Mouse (Mus musculus): ENCODE data around the gene Mylk4. TPM values are rescaled to one million over a fixed set of nuclear protein-coding genes. Genes with fewer than 3 reads are reported as not detected.

Mylk4 gene
- polyA plus RNA-seq, 1 experiment from 2014 or later = 0.07 TPM

- Histone ChIP-seq H3K36me3 (ENCODE audit: control insufficient read depth, insufficient read depth, low read length) (no peaks in the 10 kb centered on the region), H3K27me3 (ENCODE audit: control insufficient read depth, insufficient read depth, low read length) (no peaks in the 10 kb centered on the region), H3K4me3 (ENCODE audit: low read depth, low read length) (no peak overlapping the region), H3K4me2 (replicated peaks; ENCODE audit: low read depth, low read length) (no peak overlapping the region), H3K9ac (replicated peaks; ENCODE audit: low read depth, low read length) (no peak overlapping the region), H3K9me3 (ENCODE audit: control insufficient read depth, low read depth, low read length) (no peaks in the 10 kb centered on the region), H3K4me1 (ENCODE audit: control insufficient read depth, insufficient read depth, low read length) (no peaks in the 10 kb centered on the region), H3K27ac (ENCODE audit: low read length) (no peak overlapping the region)
- ATAC-seq (ENCODE audit: insufficient number of reproducible peaks, insufficient read depth, low FRiP score, low read depth) = no peak
- WGBS = 37% methylated on average over 3 of the region's 3 CpGs
These were observed 64.5 kb downstream of the Mylk4 start for GRCm38 (mm10) chr13:32719284-32719683.

DNA sequence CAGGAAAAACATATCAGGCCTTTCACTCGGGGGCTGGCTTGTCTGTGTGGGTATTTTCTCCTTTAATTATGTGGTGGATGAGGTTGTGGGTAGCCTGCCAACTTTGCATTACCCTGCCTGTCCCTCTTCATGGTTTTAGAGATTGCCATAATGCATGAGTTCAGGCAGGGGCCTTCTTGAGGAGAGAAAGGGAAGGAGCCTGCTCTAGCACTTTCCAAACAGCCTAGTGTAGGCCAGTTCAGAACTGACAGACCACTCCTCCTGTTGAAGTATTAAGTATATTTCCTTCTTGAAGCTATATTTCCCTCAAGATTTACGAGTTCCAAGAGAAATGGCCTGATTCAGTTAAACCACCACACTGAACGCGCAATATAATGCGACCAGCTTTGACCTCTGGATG is 66.0 kb downstream of the Mylk4 start:
- Histone ChIP-seq H3K9me3 (ENCODE audit: control insufficient read depth, low read depth, low read length) (no peaks in the 10 kb centered on the region), H3K27ac (ENCODE audit: low read length) (no peak overlapping the region), H3K9ac (replicated peaks; ENCODE audit: low read depth, low read length) (no peak overlapping the region), H3K4me1 (ENCODE audit: control insufficient read depth, insufficient read depth, low read length) (no peaks in the 10 kb centered on the region), H3K36me3 (ENCODE audit: control insufficient read depth, insufficient read depth, low read length) (no peaks in the 10 kb centered on the region), H3K4me2 (replicated peaks; ENCODE audit: low read depth, low read length) (no peak overlapping the region), H3K27me3 (ENCODE audit: control insufficient read depth, insufficient read depth, low read length) (no peaks in the 10 kb centered on the region), H3K4me3 (ENCODE audit: low read depth, low read length) (no peak overlapping the region)
- WGBS = 64% methylated on average over 5 of the region's 5 CpGs
- ATAC-seq (ENCODE audit: insufficient number of reproducible peaks, insufficient read depth, low FRiP score, low read depth) = no peak

DNA sequence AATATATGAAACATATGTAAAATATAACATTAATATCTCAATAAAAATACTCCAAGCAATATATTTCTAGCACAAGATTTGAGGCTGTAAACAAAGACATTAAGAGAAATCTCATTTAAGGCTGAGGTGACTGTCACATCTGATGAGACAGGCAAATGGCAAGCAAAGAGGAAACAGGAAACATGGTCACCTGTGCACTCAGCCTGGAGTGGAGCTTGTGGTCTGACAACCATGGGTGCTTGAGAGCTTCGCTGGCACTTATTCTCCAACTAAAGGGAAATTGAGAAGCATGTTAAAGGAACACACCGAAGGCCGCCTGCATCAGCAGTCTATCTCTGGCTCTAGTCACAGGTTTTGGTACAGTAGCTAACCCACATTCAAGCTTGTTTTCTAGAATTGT is 71.2 kb downstream of the Mylk4 start:
- H3K9me3 ChIP-seq (ENCODE audit: control insufficient read depth, low read depth, low read length) = no peaks in the 10 kb centered on the region
- H3K36me3 ChIP-seq (ENCODE audit: control insufficient read depth, insufficient read depth, low read length) = no peaks in the 10 kb centered on the region
- no peak overlapping the region for H3K9ac ChIP-seq (replicated peaks; ENCODE audit: low read depth, low read length)
- H3K4me1 ChIP-seq (ENCODE audit: control insufficient read depth, insufficient read depth, low read length) = no peaks in the 10 kb centered on the region
- H3K4me2 ChIP-seq (replicated peaks; ENCODE audit: low read depth, low read length) = no peak overlapping the region
- no peak overlapping the region for H3K27ac ChIP-seq (ENCODE audit: low read length)
- no peaks in the 10 kb centered on the region for H3K27me3 ChIP-seq (ENCODE audit: control insufficient read depth, insufficient read depth, low read length)
- 93% methylated on average over 3 of the region's 3 CpGs for WGBS
- no peak for ATAC-seq (ENCODE audit: insufficient number of reproducible peaks, insufficient read depth, low FRiP score, low read depth)
- no peak overlapping the region for H3K4me3 ChIP-seq (ENCODE audit: low read depth, low read length)

DNA sequence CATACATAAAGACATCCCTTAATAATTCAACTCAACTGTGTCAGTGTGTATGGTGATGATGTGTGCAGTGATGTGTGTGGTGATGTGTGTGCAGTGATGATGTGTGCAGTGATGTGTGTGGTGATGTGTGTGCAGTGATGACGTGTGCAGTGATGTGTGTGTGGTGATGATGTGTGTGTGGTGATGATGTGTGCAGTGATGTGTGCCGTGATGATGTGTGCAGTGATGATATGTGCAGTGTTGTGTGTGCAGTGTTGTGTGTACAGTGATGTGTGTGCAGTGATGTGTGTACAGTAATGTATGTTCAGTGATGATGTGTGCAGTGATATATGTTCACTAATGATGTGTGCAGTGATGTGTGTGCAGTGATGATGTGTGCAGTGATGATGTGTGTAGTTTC is 75.9 kb downstream of the Mylk4 start:
- Histone ChIP-seq H3K9me3 (ENCODE audit: control insufficient read depth, low read depth, low read length) (no peaks in the 10 kb centered on the region), H3K4me1 (ENCODE audit: control insufficient read depth, insufficient read depth, low read length) (no peaks in the 10 kb centered on the region), H3K27me3 (ENCODE audit: control insufficient read depth, insufficient read depth, low read length) (no peaks in the 10 kb centered on the region), H3K36me3 (ENCODE audit: control insufficient read depth, insufficient read depth, low read length) (no peaks in the 10 kb centered on the region), H3K4me3 (ENCODE audit: low read depth, low read length) (no peak overlapping the region), H3K9ac (replicated peaks; ENCODE audit: low read depth, low read length) (no peak overlapping the region), H3K27ac (ENCODE audit: low read length) (no peak overlapping the region), H3K4me2 (replicated peaks; ENCODE audit: low read depth, low read length) (no peak overlapping the region)
- 83% methylated on average over 2 of the region's 2 CpGs for WGBS
- ATAC-seq (ENCODE audit: insufficient number of reproducible peaks, insufficient read depth, low FRiP score, low read depth) = no peak

DNA sequence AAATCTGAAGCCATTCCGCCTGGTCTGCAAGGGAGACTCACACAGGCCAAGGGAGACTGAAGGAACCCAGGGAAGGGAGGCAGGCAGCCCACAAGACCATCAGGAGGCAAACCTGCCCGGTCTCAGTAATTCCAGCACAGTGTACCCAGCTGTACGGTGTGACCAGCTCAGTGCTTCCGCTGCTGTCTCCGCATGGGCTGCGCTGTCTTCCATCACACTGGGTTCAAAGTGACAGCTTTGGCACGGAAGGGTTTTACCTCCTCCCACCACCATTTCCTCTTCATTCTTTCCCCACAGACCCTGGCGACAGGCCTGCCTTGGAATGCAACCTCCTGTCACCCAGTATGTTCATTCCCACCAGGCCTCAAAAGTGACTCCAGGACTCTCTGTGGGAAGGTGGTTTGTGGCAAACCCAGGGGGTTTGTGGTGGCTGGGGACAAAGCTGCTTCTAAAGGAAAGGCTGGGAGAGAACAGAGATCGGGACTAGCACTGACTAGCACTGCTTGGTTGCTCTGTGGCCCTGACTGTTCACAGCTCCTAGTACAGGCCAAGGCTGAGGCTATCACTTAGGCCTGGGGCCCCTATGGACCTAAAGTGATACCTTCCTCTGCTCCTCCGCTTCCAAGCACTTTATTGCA is 77.0 kb downstream of the Mylk4 start:
- no peak overlapping the region for H3K4me2 ChIP-seq (replicated peaks; ENCODE audit: low read depth, low read length)
- ATAC-seq (ENCODE audit: insufficient number of reproducible peaks, insufficient read depth, low FRiP score, low read depth) = 0 out of 2 replicates have a peak, but pooled peaks have one; percentile 28
- H3K9me3 ChIP-seq (ENCODE audit: control insufficient read depth, low read depth, low read length) = no peaks in the 10 kb centered on the region
- no peaks in the 10 kb centered on the region for H3K4me1 ChIP-seq (ENCODE audit: control insufficient read depth, insufficient read depth, low read length)
- H3K36me3 ChIP-seq (ENCODE audit: control insufficient read depth, insufficient read depth, low read length) = no peaks in the 10 kb centered on the region
- no peak overlapping the region for H3K9ac ChIP-seq (replicated peaks; ENCODE audit: low read depth, low read length)
- WGBS = 48% methylated on average over 10 of the region's 10 CpGs
- H3K27ac ChIP-seq (ENCODE audit: low read length) = no peak overlapping the region
- no peaks in the 10 kb centered on the region for H3K27me3 ChIP-seq (ENCODE audit: control insufficient read depth, insufficient read depth, low read length)
- no peak overlapping the region for H3K4me3 ChIP-seq (ENCODE audit: low read depth, low read length)

DNA sequence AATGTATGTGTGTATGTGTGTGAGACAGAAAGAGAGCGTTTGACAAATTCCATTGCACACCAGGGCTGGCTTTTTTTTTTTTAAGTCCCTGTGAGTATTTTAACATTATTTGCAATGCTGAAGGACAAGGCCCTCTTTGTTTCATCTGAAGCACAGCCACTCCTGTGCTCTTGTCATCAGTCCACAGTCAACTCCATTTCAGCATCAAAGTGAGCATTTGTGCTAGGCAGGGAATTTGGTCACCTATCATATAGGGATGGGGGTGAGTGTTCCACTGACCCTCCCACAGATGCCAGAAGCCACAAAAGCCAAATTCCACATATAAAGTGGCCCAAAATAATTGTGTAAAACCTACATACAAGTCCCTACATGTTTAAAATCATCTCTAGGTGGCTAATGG is 78.4 kb downstream of the Mylk4 start:
- H3K4me1 ChIP-seq (ENCODE audit: control insufficient read depth, insufficient read depth, low read length) = no peaks in the 10 kb centered on the region
- no peak overlapping the region for H3K4me2 ChIP-seq (replicated peaks; ENCODE audit: low read depth, low read length)
- H3K9me3 ChIP-seq (ENCODE audit: control insufficient read depth, low read depth, low read length) = no peaks in the 10 kb centered on the region
- no peak overlapping the region for H3K4me3 ChIP-seq (ENCODE audit: low read depth, low read length)
- no peaks in the 10 kb centered on the region for H3K27me3 ChIP-seq (ENCODE audit: control insufficient read depth, insufficient read depth, low read length)
- 35% methylated on average over 1 of the region's 1 CpGs for WGBS
- no peak overlapping the region for H3K27ac ChIP-seq (ENCODE audit: low read length)
- no peaks in the 10 kb centered on the region for H3K36me3 ChIP-seq (ENCODE audit: control insufficient read depth, insufficient read depth, low read length)
- H3K9ac ChIP-seq (replicated peaks; ENCODE audit: low read depth, low read length) = no peak overlapping the region
- ATAC-seq (ENCODE audit: insufficient number of reproducible peaks, insufficient read depth, low FRiP score, low read depth) = no peak

DNA sequence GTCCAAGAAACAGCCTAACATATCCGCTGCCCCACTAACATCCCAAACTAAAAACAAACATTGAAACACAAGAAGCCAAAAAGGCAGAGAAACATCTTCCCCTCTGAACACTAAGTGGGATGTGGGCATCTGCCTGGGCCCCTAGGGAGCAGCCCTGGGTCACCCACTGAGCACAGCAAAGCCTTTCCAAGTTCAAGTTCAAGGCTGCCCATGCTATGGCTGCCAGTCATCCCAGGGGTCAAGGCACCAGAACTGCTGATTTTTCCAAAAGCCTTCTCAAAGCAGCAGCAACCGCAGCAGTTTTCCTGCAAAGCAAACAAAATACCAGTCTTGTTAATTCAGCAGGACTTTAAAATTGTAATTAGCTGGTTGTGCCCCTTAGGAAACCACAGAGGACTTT is 78.8 kb downstream of the Mylk4 start:
- Histone ChIP-seq H3K27me3 (ENCODE audit: control insufficient read depth, insufficient read depth, low read length) (no peaks in the 10 kb centered on the region), H3K4me2 (replicated peaks; ENCODE audit: low read depth, low read length) (no peak overlapping the region), H3K9me3 (ENCODE audit: control insufficient read depth, low read depth, low read length) (no peaks in the 10 kb centered on the region), H3K9ac (replicated peaks; ENCODE audit: low read depth, low read length) (no peak overlapping the region), H3K27ac (ENCODE audit: low read length) (no peak overlapping the region), H3K4me1 (ENCODE audit: control insufficient read depth, insufficient read depth, low read length) (no peaks in the 10 kb centered on the region), H3K36me3 (ENCODE audit: control insufficient read depth, insufficient read depth, low read length) (no peaks in the 10 kb centered on the region), H3K4me3 (ENCODE audit: low read depth, low read length) (no peak overlapping the region)
- ATAC-seq (ENCODE audit: insufficient number of reproducible peaks, insufficient read depth, low FRiP score, low read depth) = no peak
- 77% methylated on average over 2 of the region's 2 CpGs for WGBS

- Histone ChIP-seq H3K9ac (replicated peaks; ENCODE audit: low read depth, low read length) (no peak overlapping the region), H3K4me3 (ENCODE audit: low read depth, low read length) (no peak overlapping the region), H3K27ac (ENCODE audit: low read length) (no peak overlapping the region), H3K9me3 (ENCODE audit: control insufficient read depth, low read depth, low read length) (no peaks in the 10 kb centered on the region), H3K27me3 (ENCODE audit: control insufficient read depth, insufficient read depth, low read length) (no peaks in the 10 kb centered on the region), H3K36me3 (ENCODE audit: control insufficient read depth, insufficient read depth, low read length) (no peaks in the 10 kb centered on the region), H3K4me2 (replicated peaks; ENCODE audit: low read depth, low read length) (no peak overlapping the region), H3K4me1 (ENCODE audit: control insufficient read depth, insufficient read depth, low read length) (no peaks in the 10 kb centered on the region)
- 35% methylated on average over 1 of the region's 1 CpGs for WGBS
- ATAC-seq (ENCODE audit: insufficient number of reproducible peaks, insufficient read depth, low FRiP score, low read depth) = no peak
These were observed 82.2 kb downstream of the Mylk4 start for GRCm38 (mm10) chr13:32701564-32701963.

GRCm38 (mm10) chr13:32699376-32699775 is 84.4 kb downstream of the Mylk4 start:
- WGBS = 88% methylated on average over 1 of the region's 1 CpGs

More at GRCm38 (mm10) chr13:32699376-32699775, 84.4 kb downstream of the Mylk4 start:
- H3K4me2 ChIP-seq (replicated peaks; ENCODE audit: low read depth, low read length) = no peak overlapping the region
- no peak overlapping the region for H3K4me3 ChIP-seq (ENCODE audit: low read depth, low read length)
- H3K36me3 ChIP-seq (ENCODE audit: control insufficient read depth, insufficient read depth, low read length) = no peaks in the 10 kb centered on the region
- no peaks in the 10 kb centered on the region for H3K4me1 ChIP-seq (ENCODE audit: control insufficient read depth, insufficient read depth, low read length)
- ATAC-seq (ENCODE audit: insufficient number of reproducible peaks, insufficient read depth, low FRiP score, low read depth) = no peak
- H3K27ac ChIP-seq (ENCODE audit: low read length) = no peak overlapping the region
- H3K27me3 ChIP-seq (ENCODE audit: control insufficient read depth, insufficient read depth, low read length) = no peaks in the 10 kb centered on the region
- no peak overlapping the region for H3K9ac ChIP-seq (replicated peaks; ENCODE audit: low read depth, low read length)
- no peaks in the 10 kb centered on the region for H3K9me3 ChIP-seq (ENCODE audit: control insufficient read depth, low read depth, low read length)

All from stomach, embryonic 14.5 days (tissue).